Mouse (Mus musculus): ENCODE data around the gene Btbd35f19.
"Not testable (repeated sequence)": the region's sequence is repeated elsewhere in the genome, so short reads cannot be mapped to it uniquely, and the experiment has no call there.

Btbd35f19 gene

GRCm38 (mm10) chrX:31383818-31384217 is at the start of gene Btbd35f19:
TSS of gene Btbd35f19 (minus strand) at chrX:31383918.
- not testable (repeated sequence) for DNase-seq

GRCm38 (mm10) chrX:31341924-31342323 is 41.8 kb downstream of the Btbd35f19 start:
- DNase-seq, result peak in 1 of 2 experiments; percentile 3

GRCm38 (mm10) chrX:31336154-31336553 is 47.6 kb downstream of the Btbd35f19 start, which contains the start of gene Btbd35f26:
TSS of gene Btbd35f26 (plus strand) at chrX:31336454.
- not testable (repeated sequence) for DNase-seq

Data from B cell, adult 2 months (primary cell).